Mouse (Mus musculus): ENCODE data around the gene Nqo2.

DNA sequence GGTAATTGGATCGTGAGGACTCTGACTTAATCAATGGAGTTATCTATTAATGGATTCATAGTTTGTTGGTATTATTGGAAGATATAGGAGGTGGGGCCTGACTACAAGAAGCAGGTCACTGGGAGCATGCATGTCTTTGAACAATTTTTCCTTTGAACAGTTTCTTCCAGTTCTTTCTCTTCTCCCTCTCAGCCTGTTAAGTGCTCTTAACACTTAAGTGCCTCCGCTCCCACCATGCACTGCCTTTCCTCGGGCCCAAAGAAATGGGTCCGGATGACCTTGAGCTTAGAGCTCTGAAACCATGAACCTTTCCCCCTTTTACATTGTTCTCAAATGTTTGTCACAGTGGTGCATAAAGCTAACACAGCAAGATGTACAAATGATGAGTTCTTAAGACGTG, 72.2 kb downstream of the Nqo2 start:
- TF ChIP-seq CTCF (IDR thresholded peaks at IDR 0.05), result no peak
- TF ChIP-seq POLR2A (IDR thresholded peaks at IDR 0.05; ENCODE audit: insufficient read depth, low read depth, low read length), result no peak
- no peak for TF ChIP-seq EP300 (IDR thresholded peaks at IDR 0.05; ENCODE audit: insufficient read depth, low read depth, low read length)
